Comparison of ENCODE assay signal across 8 mouse cellular contexts in the genomic region with DNA sequence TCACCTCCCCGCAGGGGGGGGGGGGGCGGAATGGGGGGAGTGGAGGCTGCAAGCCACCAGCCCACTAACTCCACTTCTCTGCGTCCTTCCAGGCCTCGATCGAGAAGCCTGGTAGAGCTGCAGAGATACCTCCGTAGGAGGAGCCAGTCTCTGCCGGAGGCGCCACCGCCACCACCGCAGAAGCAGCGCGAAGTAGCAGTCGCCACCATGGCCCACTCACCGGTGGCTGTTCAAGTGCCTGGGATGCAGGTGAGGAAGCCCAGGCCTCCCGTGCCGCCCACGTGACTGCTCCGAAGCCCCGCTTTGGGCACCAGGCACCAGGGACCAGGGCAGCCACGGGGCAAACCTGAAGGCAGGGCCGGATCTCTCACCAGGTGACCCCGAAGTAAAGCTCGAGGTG. TPM values are rescaled to one million over a fixed set of nuclear protein-coding genes. Genes with fewer than 3 reads are reported as not detected.
DNase-seq lines count a peak whose midpoint lies in the region; ATAC-seq and TF ChIP-seq lines count a peak whose summit lies in the region.

No protein-coding gene starts in this region.

- H3K36me3 ChIP-seq in kidney, adult 2 months (ENCODE audit: control insufficient read depth, insufficient read depth, low read length), result no peaks in the 10 kb centered on the region
- H3K36me3 ChIP-seq in lung, postnatal 0 days (ENCODE audit: insufficient read depth, low read length), result no peaks in the 10 kb centered on the region
- no peaks in the 10 kb centered on the region for H3K36me3 ChIP-seq in small intestine, adult 2 months (ENCODE audit: control insufficient read depth, insufficient read depth, low read length)

- peak overlapping the region; percentile 71 for H3K4me2 ChIP-seq in lung, postnatal 0 days (replicated peaks; ENCODE audit: low read depth, low read length)

- peak; percentile 70 for ATAC-seq in lung, postnatal 0 days

- H3K4me1 ChIP-seq in kidney, adult 2 months (ENCODE audit: control insufficient read depth, insufficient read depth, low read length), result no peaks in the 10 kb centered on the region
- no peaks in the 10 kb centered on the region for H3K4me1 ChIP-seq in lung, postnatal 0 days (ENCODE audit: insufficient read depth, low read depth, low read length)
- H3K4me1 ChIP-seq in small intestine, adult 2 months (ENCODE audit: control insufficient read depth, insufficient read depth, insufficient read length, low read length), result no peaks in the 10 kb centered on the region; the same call in 1 of the 2 replicates

- 1% methylated on average over 20 of the region's 23 CpGs for WGBS in kidney, adult 2 months
- 17% methylated on average over 14 of the region's 23 CpGs for WGBS in lung, postnatal 0 days
- WGBS in small intestine, adult 2 months, result 16% methylated on average over 19 of the region's 23 CpGs

- H3K4me3 ChIP-seq in left cerebral cortex, adult 2 months, result peak overlapping the region; percentile 55
- peak overlapping the region; percentile 48 for H3K4me3 ChIP-seq in kidney, adult 2 months (ENCODE audit: insufficient read depth, low read depth, low read length)
- peak overlapping the region; percentile 43 for H3K4me3 ChIP-seq in lung, postnatal 0 days (ENCODE audit: low read depth, low read length)
- peak overlapping the region; percentile 75 for H3K4me3 ChIP-seq in small intestine, adult 2 months (ENCODE audit: low read depth, low read length)

- no peak overlapping the region for H3K27ac ChIP-seq in left cerebral cortex, adult 2 months
- no peak overlapping the region for H3K27ac ChIP-seq in kidney, adult 2 months (ENCODE audit: insufficient read depth, low read depth, low read length)
- no peak overlapping the region for H3K27ac ChIP-seq in lung, postnatal 0 days (ENCODE audit: low read length)
- H3K27ac ChIP-seq in small intestine, adult 2 months (ENCODE audit: insufficient read depth, low read depth, low read length), result no peak overlapping the region

- H3K27me3 ChIP-seq in kidney, adult 2 months (replicated peaks; ENCODE audit: control insufficient read depth, insufficient read depth, low read length), result no peaks in the 10 kb centered on the region
- no peaks in the 10 kb centered on the region for H3K27me3 ChIP-seq in lung, postnatal 0 days (replicated peaks; ENCODE audit: insufficient read depth, low read length)
- no peaks in the 10 kb centered on the region for H3K27me3 ChIP-seq in small intestine, adult 2 months (ENCODE audit: control insufficient read depth, insufficient read depth, low read length)

- no peak overlapping the region for H3K9ac ChIP-seq in lung, postnatal 0 days (replicated peaks; ENCODE audit: low read depth)

- intact Hi-C loops in left cerebral cortex, adult 2 months (cut with DNase I), result no loop called here
- intact Hi-C loops in left cerebral cortex, postnatal 25 days (cut with DNase I), result no loop called here

- no peak for TF ChIP-seq EP300 in lung, postnatal 0 days (IDR thresholded peaks at IDR 0.05)

- DNase-seq in left cerebral cortex, adult 2 months (ENCODE audit: extremely low spot score in 1 of 2, low spot score in 2 of 2), result peak; percentile 15 to 16
- DNase-seq in left cerebral cortex, postnatal 25 days (ENCODE audit: low spot score in 2 of 2), result no peak
- peak; percentile 16 for DNase-seq in brain, adult 2 months (ENCODE audit: low read depth, low spot score)
- peak; percentile 13 for DNase-seq in gastrocnemius, postnatal 25 days
- peak; percentile 1 for DNase-seq in kidney, adult 2 months
- DNase-seq in lung, postnatal 0 days (ENCODE audit: low spot score), result peak; percentile 6
- no peak for DNase-seq in ovary, postnatal 10 days (ENCODE audit: low spot score)

- H3K9me3 ChIP-seq in lung, postnatal 0 days (ENCODE audit: low read length), result no peaks in the 10 kb centered on the region

- TF ChIP-seq CTCF in left cerebral cortex, adult 2 months (IDR thresholded peaks at IDR 0.05), result no peak
- no peak for TF ChIP-seq CTCF in kidney, adult 2 months (conservative IDR thresholded peaks at IDR 0.05; ENCODE audit: insufficient read depth, insufficient read length, low read depth, low read length)
- TF ChIP-seq CTCF in lung, postnatal 0 days (IDR thresholded peaks at IDR 0.05), result no peak
- no peak for TF ChIP-seq CTCF in small intestine, adult 2 months (IDR thresholded peaks at IDR 0.05; ENCODE audit: extremely low read depth, insufficient read length, insufficient replicate concordance, low read depth, low read length)

- TF ChIP-seq POLR2A in kidney, adult 2 months (IDR thresholded peaks at IDR 0.05; ENCODE audit: low read depth, low read length), result no peak
- no peak for TF ChIP-seq POLR2A in small intestine, adult 2 months (IDR thresholded peaks at IDR 0.05; ENCODE audit: low read depth, low read length)

RNA-seq across cellular contexts. Expression of gene Stk26, which starts 0.7 kb away (rescaled TPM):
- 1 to 10 TPM; 3.4 to 4.0 TPM for total RNA-seq in left cerebral cortex, adult 2 months (2021)
- 1 to 10 TPM; 1.7 to 4.4 TPM for total RNA-seq in left cerebral cortex, postnatal 25 days (2021)
- 1 to 10 TPM; 1.4 to 1.6 TPM for total RNA-seq in gastrocnemius, postnatal 25 days (2021)
- polyA plus RNA-seq in kidney, adult 2 months (2012; rRNA removed), result 0.94 and 1.6 TPM in 2 replicates
- polyA plus RNA-seq in lung, postnatal 0 days (2015; fragmentation: Nextera tagmentation; extraction: Ambion mirVana), result 2.4 and 3.1 TPM in 2 replicates
- polyA plus RNA-seq in small intestine, adult 2 months (2012; rRNA removed), result 0.77 and 1.1 TPM in 2 replicates

Comparison
In these comparisons a context has a peak if more than half of its experiments do, and no peak if none do; other contexts are left out.
1. DNase-seq: peak in left cerebral cortex, adult 2 months (2 of 2), brain, adult 2 months (single experiment), gastrocnemius, postnatal 25 days (single experiment), kidney, adult 2 months (single experiment) and lung, postnatal 0 days (single experiment); none in left cerebral cortex, postnatal 25 days (0 of 2) and ovary, postnatal 10 days (single experiment).
2. Peak in every context shown above with its lines, with median percentiles within 50 percentile points of each other: H3K4me3 ChIP-seq.